Mouse (Mus musculus) limb, embryonic 12.5 days (tissue): ENCODE measurements at regions not wholly inside any gene's neighbourhood (a gene's known extent, or its start where the extent isn't known, plus 50 kb on each side); places are given as distances from the start of the nearest gene placed in this dataset.

Source experiments
- ATAC-seq: fragments of 200-750 bp; cut with Nextera tagmentation; 2 replicates; pipeline ENCODE4 v1.8.0; 2017; ENCODE audit warnings: low read depth, moderate TSS enrichment; ENCODE audit not compliant: insufficient number of reproducible peaks, insufficient read depth, low FRiP score, low TSS enrichment
- H3K27ac ChIP-seq: fragments of 300-500 bp; sonication (generic); 2 replicates; pipeline ENCODE4 v1.5.1; 2016; ENCODE audit warnings: mild to moderate bottlenecking, moderate library complexity
- H3K27me3 ChIP-seq: fragments of 300-500 bp; sonication (generic); 2 replicates; pipeline ENCODE4 v1.6.1; 2016; ENCODE audit warnings: mild to moderate bottlenecking, moderate library complexity
- H3K36me3 ChIP-seq: fragments of 300-500 bp; sonication (generic); 2 replicates; pipeline ENCODE4 v1.6.1; 2016; ENCODE audit warnings: mild to moderate bottlenecking, moderate library complexity
- H3K4me1 ChIP-seq: fragments of 300-500 bp; sonication (generic); replicated peaks from 2 replicates; pipeline ENCODE4 v1.6.1; 2016
- H3K4me2 ChIP-seq: fragments of 300-500 bp; sonication (generic); 2 replicates; pipeline ENCODE4 v1.6.1; 2016; ENCODE audit warnings: mild to moderate bottlenecking, moderate library complexity
- H3K4me3 ChIP-seq: fragments of 300-500 bp; sonication (generic); replicated peaks from 2 replicates; pipeline ENCODE4 v1.5.1; 2016; ENCODE audit warnings: mild to moderate bottlenecking
- H3K9ac ChIP-seq: fragments of 300-500 bp; sonication (generic); replicated peaks from 2 replicates; pipeline ENCODE4 v1.6.1; 2016; ENCODE audit warnings: mild to moderate bottlenecking, moderate library complexity
- H3K9me3 ChIP-seq: fragments of 300-500 bp; sonication (generic); 2 replicates; pipeline ENCODE4 v1.6.1; 2016; ENCODE audit warnings: mild to moderate bottlenecking, moderate library complexity
- WGBS: fragments of 180-500 bp; shearing (Covaris S2); methylation state at CpG from one replicate; pipeline ENCODE4 v1.1.7; 2016; 5-methylcytosine and 5-hydroxymethylcytosine counted together

GRCm38 (mm10) chr14:71272470-71272869, 672.8 kb upstream of the Fam160b2 start:
- Histone ChIP-seq H3K4me1 (peaks cover 9% of the 10 kb centered on the region), H3K9me3 (no peaks in the 10 kb centered on the region), H3K27ac (no peak overlapping the region), H3K27me3 (no peaks in the 10 kb centered on the region), H3K9ac (no peak overlapping the region), H3K36me3 (no peaks in the 10 kb centered on the region), H3K4me2 (no peak overlapping the region), H3K4me3 (no peak overlapping the region)
- 77% methylated on average over 2 of the region's 2 CpGs for WGBS
- no peak for ATAC-seq

GRCm38 (mm10) chr14:71257650-71258049, 658.0 kb upstream of the Fam160b2 start:
- no peaks in the 10 kb centered on the region for H3K27me3 ChIP-seq
- H3K9me3 ChIP-seq: no peaks in the 10 kb centered on the region
- H3K27ac ChIP-seq: no peak overlapping the region
- H3K4me3 ChIP-seq: no peak overlapping the region
- no peaks in the 10 kb centered on the region for H3K4me1 ChIP-seq
- WGBS: 88% methylated on average over 4 of the region's 4 CpGs
- H3K36me3 ChIP-seq: no peaks in the 10 kb centered on the region
- ATAC-seq: no peak
- no peak overlapping the region for H3K9ac ChIP-seq
- H3K4me2 ChIP-seq: no peak overlapping the region

GRCm38 (mm10) chr14:71254207-71254606, 654.6 kb upstream of the Fam160b2 start:
- Histone ChIP-seq H3K27ac (no peak overlapping the region), H3K4me1 (no peaks in the 10 kb centered on the region), H3K4me3 (no peak overlapping the region), H3K9ac (no peak overlapping the region), H3K9me3 (no peaks in the 10 kb centered on the region), H3K36me3 (no peaks in the 10 kb centered on the region), H3K4me2 (no peak overlapping the region), H3K27me3 (no peaks in the 10 kb centered on the region)
- WGBS: 86% methylated on average over 1 of the region's 1 CpGs
- no peak for ATAC-seq

GRCm38 (mm10) chr14:71252136-71252535, 652.5 kb upstream of the Fam160b2 start:
- H3K27me3 ChIP-seq: no peaks in the 10 kb centered on the region
- H3K9ac ChIP-seq: no peak overlapping the region
- H3K4me1 ChIP-seq: no peaks in the 10 kb centered on the region
- no peaks in the 10 kb centered on the region for H3K9me3 ChIP-seq
- H3K4me3 ChIP-seq: no peak overlapping the region
- H3K27ac ChIP-seq: no peak overlapping the region
- H3K4me2 ChIP-seq: no peak overlapping the region
- WGBS: 68% methylated on average over 3 of the region's 3 CpGs
- no peaks in the 10 kb centered on the region for H3K36me3 ChIP-seq
- no peak for ATAC-seq

- ATAC-seq: no peak
- H3K36me3 ChIP-seq: no peaks in the 10 kb centered on the region
- 100% methylated on average over 1 of the region's 1 CpGs for WGBS
- H3K4me3 ChIP-seq: no peak overlapping the region
- no peak overlapping the region for H3K9ac ChIP-seq
- H3K27ac ChIP-seq: no peak overlapping the region
- H3K4me1 ChIP-seq: no peaks in the 10 kb centered on the region
- no peaks in the 10 kb centered on the region for H3K9me3 ChIP-seq
- no peak overlapping the region for H3K4me2 ChIP-seq
- no peaks in the 10 kb centered on the region for H3K27me3 ChIP-seq
Observed at GRCm38 (mm10) chr14:71251116-71251515, 651.5 kb upstream of the Fam160b2 start.

- no peaks in the 10 kb centered on the region for H3K4me1 ChIP-seq
- H3K9me3 ChIP-seq: no peaks in the 10 kb centered on the region
- H3K27me3 ChIP-seq: no peaks in the 10 kb centered on the region
- H3K9ac ChIP-seq: no peak overlapping the region
- no peak overlapping the region for H3K4me2 ChIP-seq
- H3K36me3 ChIP-seq: no peaks in the 10 kb centered on the region
- no peak overlapping the region for H3K4me3 ChIP-seq
- WGBS: 66% methylated on average over 7 of the region's 7 CpGs
- no peak overlapping the region for H3K27ac ChIP-seq
- no peak for ATAC-seq
Observed at GRCm38 (mm10) chr14:71249387-71249965, 649.8 kb upstream of the Fam160b2 start.

- Histone ChIP-seq H3K27me3 (no peaks in the 10 kb centered on the region), H3K4me1 (no peaks in the 10 kb centered on the region), H3K4me2 (no peak overlapping the region), H3K9ac (no peak overlapping the region), H3K36me3 (no peaks in the 10 kb centered on the region), H3K27ac (no peak overlapping the region), H3K4me3 (no peak overlapping the region), H3K9me3 (no peaks in the 10 kb centered on the region)
- ATAC-seq: no peak
- 87% methylated on average over 2 of the region's 2 CpGs for whole genome bisulfite sequencing
Observed at GRCm38 (mm10) chr14:71248534-71248933, 648.9 kb upstream of the Fam160b2 start.

- Histone ChIP-seq H3K9ac (no peak overlapping the region), H3K4me2 (no peak overlapping the region), H3K27ac (no peak overlapping the region), H3K36me3 (no peaks in the 10 kb centered on the region), H3K4me3 (no peak overlapping the region), H3K9me3 (no peaks in the 10 kb centered on the region), H3K27me3 (no peaks in the 10 kb centered on the region), H3K4me1 (no peaks in the 10 kb centered on the region)
- no peak for ATAC-seq
- WGBS: 39% methylated on average over 10 of the region's 10 CpGs
Observed at GRCm38 (mm10) chr14:71241655-71242390, 642.2 kb upstream of the Fam160b2 start.

GRCm38 (mm10) chr14:71236192-71236591, 636.6 kb upstream of the Fam160b2 start:
- 90% methylated on average over 6 of the region's 6 CpGs for WGBS
- Histone ChIP-seq H3K4me2 (no peak overlapping the region), H3K9me3 (no peaks in the 10 kb centered on the region), H3K27me3 (no peaks in the 10 kb centered on the region), H3K4me1 (no peaks in the 10 kb centered on the region), H3K36me3 (no peaks in the 10 kb centered on the region), H3K27ac (no peak overlapping the region), H3K9ac (no peak overlapping the region), H3K4me3 (no peak overlapping the region)
- ATAC-seq: no peak

GRCm38 (mm10) chr14:71234900-71235299, 635.3 kb upstream of the Fam160b2 start:
- no peaks in the 10 kb centered on the region for H3K9me3 ChIP-seq
- WGBS: 67% methylated on average over 2 of the region's 2 CpGs
- no peak overlapping the region for H3K9ac ChIP-seq
- H3K4me3 ChIP-seq: no peak overlapping the region
- ATAC-seq: no peak
- no peaks in the 10 kb centered on the region for H3K27me3 ChIP-seq
- H3K36me3 ChIP-seq: no peaks in the 10 kb centered on the region
- no peak overlapping the region for H3K27ac ChIP-seq
- no peaks in the 10 kb centered on the region for H3K4me1 ChIP-seq
- no peak overlapping the region for H3K4me2 ChIP-seq

- H3K9me3 ChIP-seq: no peaks in the 10 kb centered on the region
- H3K4me2 ChIP-seq: no peak overlapping the region
- no peak overlapping the region for H3K9ac ChIP-seq
- no peak for ATAC-seq
- H3K4me1 ChIP-seq: no peaks in the 10 kb centered on the region
- no peak overlapping the region for H3K4me3 ChIP-seq
- no peaks in the 10 kb centered on the region for H3K36me3 ChIP-seq
- no peaks in the 10 kb centered on the region for H3K27me3 ChIP-seq
- H3K27ac ChIP-seq: no peak overlapping the region
- WGBS: 23% methylated on average over 2 of the region's 2 CpGs
Observed at GRCm38 (mm10) chr14:71234276-71234675, 634.6 kb upstream of the Fam160b2 start.
